Mouse (Mus musculus) testis, adult 2 months (tissue): ENCODE results near the gene Sp2. TPM values are rescaled to one million over a fixed set of nuclear protein-coding genes. Genes with fewer than 3 reads are reported as not detected.

Source experiments
- H3K27ac ChIP-seq: fragments of 200-500 bp; 2 replicates; pipeline ENCODE4 v1.5.1; 2012; ENCODE audit warnings: low read depth, low read length; ENCODE audit not compliant: control insufficient read depth, insufficient read depth
- H3K27me3 ChIP-seq: fragments of 200-500 bp; 2 replicates; pipeline ENCODE4 v1.6.1; 2012; ENCODE audit warnings: mild to moderate bottlenecking, low read length, moderate library complexity; ENCODE audit not compliant: control insufficient read depth, insufficient read depth
- H3K36me3 ChIP-seq: fragments of 200-500 bp; 2 replicates; pipeline ENCODE4 v1.6.1; 2012; ENCODE audit warnings: mild to moderate bottlenecking, low read length; ENCODE audit not compliant: control insufficient read depth, insufficient read depth
- H3K4me1 ChIP-seq: fragments of 200-500 bp; 2 replicates; pipeline ENCODE4 v1.6.1; 2012; ENCODE audit warnings: low read length; ENCODE audit not compliant: control insufficient read depth, insufficient read depth
- H3K4me3 ChIP-seq: fragments of 200-500 bp; 2 replicates; pipeline ENCODE4 v1.5.1; 2012; ENCODE audit warnings: low read depth, mild to moderate bottlenecking, low read length, moderate library complexity, mixed read lengths; ENCODE audit not compliant: control insufficient read depth
- CTCF ChIP-seq: fragments of 200-500 bp; IDR thresholded peaks from 2 replicates; pipeline ENCODE4 v1.5.1; 2012; ENCODE audit warnings: low read depth, mild to moderate bottlenecking, inconsistent platforms, low read length, moderate library complexity; ENCODE audit not compliant: control insufficient read depth, insufficient read depth, insufficient replicate concordance
- POLR2A ChIP-seq: fragments of 200-500 bp; IDR thresholded peaks from 2 replicates; pipeline ENCODE4 v1.6.1; 2012; ENCODE audit warnings: low read depth, mild to moderate bottlenecking, inconsistent platforms, low read length, moderate library complexity; ENCODE audit not compliant: control insufficient read depth
- polyA plus RNA-seq: library from polyadenylated mRNA; depleted of rRNA; stranded (reverse); fragments of >200 nt; gene quantifications from 2 replicates; pipeline ENCODE4 v1.2.3, GENCODE M21; 2012

Gene Sp2
- polyA plus RNA-seq, 1 experiment, result 17.9 TPM

- Histone ChIP-seq H3K27ac (no peak overlapping the region), H3K36me3 (no peaks in the 10 kb centered on the region), H3K4me1 (peaks cover 20% of the 10 kb centered on the region), H3K27me3 (no peaks in the 10 kb centered on the region), H3K4me3 (no peak overlapping the region)
- no peak for TF ChIP-seq CTCF
- no peak for TF ChIP-seq POLR2A
Observed at GRCm38 (mm10) chr11:96992722-96993311, 10.1 kb upstream of the Sp2 start.

- H3K27ac ChIP-seq, result no peak overlapping the region
- peaks cover 24% of the 10 kb centered on the region for H3K4me1 ChIP-seq
- no peak overlapping the region for H3K4me3 ChIP-seq
- no peak for TF ChIP-seq CTCF
- TF ChIP-seq POLR2A, result no peak
- H3K36me3 ChIP-seq, result no peaks in the 10 kb centered on the region
- no peaks in the 10 kb centered on the region for H3K27me3 ChIP-seq
Observed at GRCm38 (mm10) chr11:96991501-96991900, 8.7 kb upstream of the Sp2 start.

GRCm38 (mm10) chr11:96987873-96988655, 5.3 kb upstream of the Sp2 start:
- no peak overlapping the region for H3K27ac ChIP-seq
- H3K4me1 ChIP-seq, result peaks cover 34% of the 10 kb centered on the region
- no peaks in the 10 kb centered on the region for H3K27me3 ChIP-seq
- no peaks in the 10 kb centered on the region for H3K36me3 ChIP-seq
- H3K4me3 ChIP-seq, result peak overlapping the region; percentile 79
- TF ChIP-seq CTCF (no peak), POLR2A (no peak)

GRCm38 (mm10) chr11:96986463-96986862, 3.7 kb upstream of the Sp2 start:
- H3K4me3 ChIP-seq, result no peak overlapping the region
- H3K27ac ChIP-seq, result no peak overlapping the region
- H3K4me1 ChIP-seq, result peaks cover 37% of the 10 kb centered on the region
- H3K27me3 ChIP-seq, result no peaks in the 10 kb centered on the region
- TF ChIP-seq CTCF (no peak), POLR2A (no peak)
- H3K36me3 ChIP-seq, result no peaks in the 10 kb centered on the region

GRCm38 (mm10) chr11:96984903-96985302, 2.1 kb upstream of the Sp2 start:
- H3K4me3 ChIP-seq, result no peak overlapping the region
- H3K27me3 ChIP-seq, result no peaks in the 10 kb centered on the region
- peaks cover 41% of the 10 kb centered on the region for H3K4me1 ChIP-seq
- TF ChIP-seq POLR2A (no peak), CTCF (no peak)
- H3K27ac ChIP-seq, result no peak overlapping the region
- no peaks in the 10 kb centered on the region for H3K36me3 ChIP-seq

- no peaks in the 10 kb centered on the region for H3K36me3 ChIP-seq
- H3K4me1 ChIP-seq, result peaks cover 44% of the 10 kb centered on the region
- no peaks in the 10 kb centered on the region for H3K27me3 ChIP-seq
- peak; percentile 62; the same call in 1 of the 2 replicates for TF ChIP-seq CTCF
- peak; percentile 82; the same call in 1 of the 2 replicates for TF ChIP-seq POLR2A
- peak overlapping the region; percentile 89 for H3K27ac ChIP-seq
- peak overlapping the region; percentile 66 for H3K4me3 ChIP-seq
Observed at GRCm38 (mm10) chr11:96982355-96982754, 404 bp downstream of the Sp2 start.

GRCm38 (mm10) chr11:96981461-96981860, 1.3 kb downstream of the Sp2 start:
- TF ChIP-seq POLR2A, result no peak
- TF ChIP-seq CTCF, result no peak
- Histone ChIP-seq H3K27ac (peak overlapping the region; percentile 89; the same call in 1 of the 2 replicates), H3K27me3 (no peaks in the 10 kb centered on the region)

More at GRCm38 (mm10) chr11:96981461-96981860, 1.3 kb downstream of the Sp2 start:
- Histone ChIP-seq H3K4me1 (peaks cover 39% of the 10 kb centered on the region), H3K36me3 (no peaks in the 10 kb centered on the region), H3K4me3 (peak overlapping the region; percentile 66)
